Mouse (Mus musculus) kidney, postnatal 36 days (tissue): ENCODE results near the gene Bcl10.
"Not testable (repeated sequence)": the region's sequence is repeated elsewhere in the genome, so short reads cannot be mapped to it uniquely, and the experiment has no call there.

ENCODE experiments used
- DNase-seq, 2 experiments: peaks; one replicate each; pipeline ENCODE4 v3.0.0; 2021 to 2022; ENCODE audit warnings: mixed read lengths in 2 of 2

The Bcl10 gene

GRCm38 (mm10) chr3:145922019-145922854 is at the start of gene Bcl10:
TSS of gene Bcl10 (plus strand) at chr3:145922804.
- peak in 1 of 2 experiments; percentile 32 for DNase-seq

- no peak for DNase-seq
Measured at GRCm38 (mm10) chr3:145873271-145873670, 49.3 kb upstream of the Bcl10 start.

- no peak for DNase-seq
Measured at GRCm38 (mm10) chr3:145874126-145874525, 48.5 kb upstream of the Bcl10 start.

GRCm38 (mm10) chr3:145876120-145876519 is 46.5 kb upstream of the Bcl10 start:
- no peak for DNase-seq

- DNase-seq, result not testable (repeated sequence)
Measured at GRCm38 (mm10) chr3:145878867-145879266, 43.7 kb upstream of the Bcl10 start.

- DNase-seq, result no peak
Measured at GRCm38 (mm10) chr3:145880335-145880734, 42.3 kb upstream of the Bcl10 start.

- no peak for DNase-seq
Measured at GRCm38 (mm10) chr3:145882076-145882874, 40.3 kb upstream of the Bcl10 start.

- DNase-seq, result no peak
Measured at GRCm38 (mm10) chr3:145883233-145883632, 39.4 kb upstream of the Bcl10 start.

GRCm38 (mm10) chr3:145885376-145885775 is 37.2 kb upstream of the Bcl10 start:
- DNase-seq, result peak in 1 of 2 experiments; percentile 34

GRCm38 (mm10) chr3:145885851-145886464 is 36.6 kb upstream of the Bcl10 start:
- peak; percentile 72 to 87 for DNase-seq

- no peak for DNase-seq
Measured at GRCm38 (mm10) chr3:145887430-145887971, 35.1 kb upstream of the Bcl10 start.

GRCm38 (mm10) chr3:145890346-145891132 is 32.1 kb upstream of the Bcl10 start:
- DNase-seq, result no peak

- no peak for DNase-seq
Measured at GRCm38 (mm10) chr3:145892451-145892850, 30.2 kb upstream of the Bcl10 start.

GRCm38 (mm10) chr3:145894131-145894530 is 28.5 kb upstream of the Bcl10 start:
- DNase-seq, result no peak

- no peak for DNase-seq
Measured at GRCm38 (mm10) chr3:145897749-145898148, 24.9 kb upstream of the Bcl10 start.

GRCm38 (mm10) chr3:145899832-145900231 is 22.8 kb upstream of the Bcl10 start:
- peak in 1 of 2 experiments; percentile 21 for DNase-seq

GRCm38 (mm10) chr3:145903530-145903929 is 19.1 kb upstream of the Bcl10 start:
- no peak for DNase-seq

GRCm38 (mm10) chr3:145904850-145905776 is 17.5 kb upstream of the Bcl10 start:
- peak; percentile 49 to 86 for DNase-seq

GRCm38 (mm10) chr3:145906582-145906981 is 16.0 kb upstream of the Bcl10 start:
- peak in 1 of 2 experiments; percentile 24 for DNase-seq

GRCm38 (mm10) chr3:145912512-145912911 is 10.1 kb upstream of the Bcl10 start:
- DNase-seq, result no peak

GRCm38 (mm10) chr3:145913263-145913662 is 9.3 kb upstream of the Bcl10 start:
- peak in 1 of 2 experiments; percentile 18 for DNase-seq
